Mouse (Mus musculus) neural tube, embryonic 11.5 days (tissue): Measurements from ENCODE around the gene Manba. TPM values are rescaled to one million over a fixed set of nuclear protein-coding genes. Genes with fewer than 3 reads are reported as not detected.

Experiments
- ATAC-seq: fragments of 200-750 bp; cut with Nextera tagmentation; 2 replicates; pipeline ENCODE4 v1.8.0; 2017; ENCODE audit warnings: moderate number of reproducible peaks, mild to moderate bottlenecking, moderate TSS enrichment, moderate library complexity; ENCODE audit not compliant: insufficient read depth, low FRiP score, low TSS enrichment
- DNase-seq: peaks from one replicate; pipeline ENCODE4 v3.0.0-alpha.2; 2015; ENCODE audit warnings: low spot score
- H3K27ac ChIP-seq: fragments of 300-500 bp; sonication (generic); 2 replicates; pipeline ENCODE4 v1.5.1; 2014; ENCODE audit warnings: low read depth, mild to moderate bottlenecking, low read length
- H3K27me3 ChIP-seq: fragments of 300-500 bp; sonication (generic); 2 replicates; pipeline ENCODE4 v1.6.1; 2014; ENCODE audit warnings: mild to moderate bottlenecking, low read length, mixed read lengths; ENCODE audit not compliant: control insufficient read depth, insufficient read depth
- H3K36me3 ChIP-seq: fragments of 300-500 bp; sonication (generic); 2 replicates; pipeline ENCODE4 v1.6.1; 2014; ENCODE audit warnings: mild to moderate bottlenecking, low read length, moderate library complexity, mixed read lengths; ENCODE audit not compliant: control insufficient read depth, insufficient read depth
- H3K4me1 ChIP-seq: fragments of 300-500 bp; sonication (generic); 2 replicates; pipeline ENCODE4 v1.6.1; 2014; ENCODE audit warnings: low read length, mixed read lengths; ENCODE audit not compliant: control insufficient read depth, insufficient read depth
- H3K4me2 ChIP-seq: fragments of 300-500 bp; sonication (generic); 2 replicates; pipeline ENCODE4 v1.6.1; 2014; ENCODE audit warnings: low read depth, mild to moderate bottlenecking, moderate library complexity
- H3K4me3 ChIP-seq: fragments of 300-500 bp; sonication (generic); 2 replicates; pipeline ENCODE4 v1.5.1; 2014; ENCODE audit warnings: low read depth, low read length
- H3K9ac ChIP-seq: fragments of 300-500 bp; sonication (generic); 2 replicates; pipeline ENCODE4 v1.6.1; 2014; ENCODE audit warnings: mild to moderate bottlenecking, low read length
- H3K9me3 ChIP-seq: fragments of 300-500 bp; sonication (generic); 2 replicates; pipeline ENCODE4 v1.6.1; 2016; ENCODE audit warnings: low read length; ENCODE audit not compliant: control insufficient read depth
- WGBS: fragments of 180-500 bp; shearing (Covaris S2); extraction: QIAGEN DNeasy Blood & Tissue Kit; methylation state at CpG from one replicate; pipeline ENCODE4 v1.1.7; 2014; 5-methylcytosine and 5-hydroxymethylcytosine counted together
- polyA plus RNA-seq: library from polyadenylated mRNA; unstranded; fragments of >200 nt; fragmentation: Nextera tagmentation; extraction: Ambion mirVana; gene quantifications from 2 replicates; pipeline ENCODE4 v1.2.1, GENCODE M21; 2014

The Manba gene
- polyA plus RNA-seq, 1 experiment from 2014 or later = 3.1 TPM

DNA sequence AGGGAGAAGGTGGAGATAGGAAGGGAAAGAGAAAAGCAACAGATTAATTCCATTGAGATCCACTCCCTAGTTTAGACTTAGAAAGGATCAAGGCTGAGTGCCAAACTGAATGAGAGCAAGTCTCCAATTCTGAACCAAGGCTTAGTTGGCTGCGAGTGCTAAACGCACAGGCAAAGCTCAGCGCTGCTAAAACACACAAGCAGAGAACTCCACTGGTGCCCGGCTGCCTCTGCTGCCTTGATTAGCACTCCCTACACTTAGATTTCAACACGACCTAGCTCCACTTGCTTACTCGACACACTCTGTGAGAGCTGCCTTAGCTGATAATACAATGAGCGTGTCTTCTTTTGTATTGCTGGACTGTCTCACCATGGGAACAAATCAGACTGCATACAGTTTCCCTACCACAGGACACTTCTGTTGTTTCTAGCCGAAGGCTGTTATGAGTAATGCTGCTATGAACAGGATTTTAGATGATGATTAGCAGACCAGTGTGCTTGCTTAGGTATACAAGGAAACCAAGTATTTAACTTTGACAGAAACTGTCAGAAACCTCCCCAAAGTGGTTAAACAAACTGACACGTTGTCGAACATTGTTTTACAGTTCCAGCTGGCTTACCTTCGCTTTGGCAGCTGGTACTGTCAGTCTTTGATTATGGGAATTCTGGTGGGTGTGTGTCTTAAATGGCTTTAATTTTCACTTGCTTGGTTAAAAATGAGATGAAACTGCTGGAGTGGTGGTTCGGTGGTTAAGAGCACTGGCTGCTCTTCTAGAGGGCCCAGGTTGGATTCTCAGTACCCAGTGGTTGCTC is 71.6 kb downstream of the Manba start:
- no peak for ATAC-seq
- no peaks in the 10 kb centered on the region for H3K4me1 ChIP-seq
- H3K27ac ChIP-seq = no peak overlapping the region
- H3K27me3 ChIP-seq = no peaks in the 10 kb centered on the region
- no peak overlapping the region for H3K9ac ChIP-seq
- H3K9me3 ChIP-seq = no peaks in the 10 kb centered on the region
- H3K36me3 ChIP-seq = no peaks in the 10 kb centered on the region
- H3K4me2 ChIP-seq = no peak overlapping the region
- 88% methylated on average over 12 of the region's 12 CpGs for WGBS
- H3K4me3 ChIP-seq = no peak overlapping the region
- no peak for DNase-seq

- Histone ChIP-seq H3K36me3 (no peaks in the 10 kb centered on the region), H3K4me1 (no peaks in the 10 kb centered on the region), H3K27ac (no peak overlapping the region), H3K9ac (no peak overlapping the region), H3K27me3 (no peaks in the 10 kb centered on the region), H3K4me2 (no peak overlapping the region), H3K4me3 (no peak overlapping the region), H3K9me3 (no peaks in the 10 kb centered on the region)
- DNase-seq (no peak), ATAC-seq (no peak)
- 84% methylated on average over 7 of the region's 7 CpGs for WGBS
These were observed 76.6 kb downstream of the Manba start for GRCm38 (mm10) chr3:135562036-135562435.

DNA sequence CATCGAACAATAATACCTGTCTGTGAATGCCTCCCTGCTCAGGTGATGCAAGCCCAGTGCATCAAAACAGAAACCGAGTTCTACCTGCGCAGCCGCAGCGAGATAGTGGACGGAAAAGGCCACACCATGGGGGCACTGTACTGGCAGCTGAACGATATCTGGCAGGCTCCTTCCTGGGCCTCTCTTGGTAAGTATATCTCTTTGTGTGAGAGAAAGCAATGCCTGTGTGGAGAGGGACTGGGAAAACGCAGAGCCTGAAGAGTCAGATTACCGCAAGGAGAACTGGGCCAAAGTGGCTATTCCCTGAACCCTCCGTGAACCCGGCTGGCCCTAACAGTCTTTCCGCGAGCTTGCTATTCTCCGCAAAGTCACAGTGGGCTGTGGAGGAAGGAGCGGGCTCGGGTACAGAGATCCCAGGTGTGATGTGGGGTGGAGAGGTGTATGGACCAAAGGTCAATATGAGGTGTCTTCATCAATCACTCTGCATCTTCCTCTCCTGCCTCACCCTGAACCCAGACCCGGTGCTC is 77.8 kb downstream of the Manba start:
- Histone ChIP-seq H3K9ac (no peak overlapping the region), H3K4me3 (no peak overlapping the region), H3K27me3 (no peaks in the 10 kb centered on the region), H3K27ac (no peak overlapping the region), H3K36me3 (no peaks in the 10 kb centered on the region), H3K4me2 (no peak overlapping the region), H3K4me1 (no peaks in the 10 kb centered on the region), H3K9me3 (no peaks in the 10 kb centered on the region)
- ATAC-seq (no peak), DNase-seq (no peak)
- 88% methylated on average over 17 of the region's 17 CpGs for WGBS

GRCm38 (mm10) chr3:135564706-135565105 is 79.3 kb downstream of the Manba start:
- Histone ChIP-seq H3K36me3 (no peaks in the 10 kb centered on the region), H3K4me2 (no peak overlapping the region), H3K27me3 (no peaks in the 10 kb centered on the region), H3K4me3 (no peak overlapping the region), H3K9ac (no peak overlapping the region), H3K27ac (no peak overlapping the region), H3K9me3 (no peaks in the 10 kb centered on the region), H3K4me1 (no peaks in the 10 kb centered on the region)
- no peak for ATAC-seq
- DNase-seq = no peak
- WGBS = 83% methylated on average over 9 of the region's 9 CpGs

DNA sequence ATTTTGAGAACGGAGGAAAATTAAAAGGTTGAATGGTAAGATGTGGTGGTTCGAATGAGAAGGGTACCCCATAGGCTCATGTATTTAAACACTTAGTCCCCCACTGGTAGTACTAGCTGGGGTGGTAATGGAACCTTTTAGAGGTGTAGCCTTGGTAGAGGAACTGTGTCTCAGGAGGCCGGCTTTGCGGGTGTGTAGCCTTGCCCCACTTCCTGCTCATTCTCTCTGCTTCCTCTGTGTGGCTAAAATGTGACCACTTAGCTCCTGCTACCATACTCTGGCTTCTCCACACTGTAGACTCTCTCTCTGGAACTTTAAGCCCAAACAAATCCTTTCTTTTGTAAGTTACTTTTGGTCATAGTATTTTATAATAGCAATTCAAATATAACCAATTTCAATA is 79.9 kb downstream of the Manba start:
- no peak overlapping the region for H3K4me2 ChIP-seq
- no peaks in the 10 kb centered on the region for H3K36me3 ChIP-seq
- no peak overlapping the region for H3K4me3 ChIP-seq
- no peaks in the 10 kb centered on the region for H3K27me3 ChIP-seq
- WGBS = 93% methylated on average over 4 of the region's 4 CpGs
- no peak overlapping the region for H3K9ac ChIP-seq
- ATAC-seq (no peak), DNase-seq (no peak)
- no peaks in the 10 kb centered on the region for H3K4me1 ChIP-seq
- H3K9me3 ChIP-seq = no peaks in the 10 kb centered on the region
- no peak overlapping the region for H3K27ac ChIP-seq

GRCm38 (mm10) chr3:135567888-135568287 is 82.5 kb downstream of the Manba start:
- Histone ChIP-seq H3K4me1 (no peaks in the 10 kb centered on the region), H3K9ac (no peak overlapping the region), H3K4me3 (no peak overlapping the region), H3K27me3 (no peaks in the 10 kb centered on the region), H3K9me3 (no peaks in the 10 kb centered on the region), H3K4me2 (no peak overlapping the region), H3K27ac (no peak overlapping the region), H3K36me3 (no peaks in the 10 kb centered on the region)
- WGBS = 88% methylated on average over 6 of the region's 6 CpGs
- DNase-seq = no peak
- ATAC-seq = no peak

DNA sequence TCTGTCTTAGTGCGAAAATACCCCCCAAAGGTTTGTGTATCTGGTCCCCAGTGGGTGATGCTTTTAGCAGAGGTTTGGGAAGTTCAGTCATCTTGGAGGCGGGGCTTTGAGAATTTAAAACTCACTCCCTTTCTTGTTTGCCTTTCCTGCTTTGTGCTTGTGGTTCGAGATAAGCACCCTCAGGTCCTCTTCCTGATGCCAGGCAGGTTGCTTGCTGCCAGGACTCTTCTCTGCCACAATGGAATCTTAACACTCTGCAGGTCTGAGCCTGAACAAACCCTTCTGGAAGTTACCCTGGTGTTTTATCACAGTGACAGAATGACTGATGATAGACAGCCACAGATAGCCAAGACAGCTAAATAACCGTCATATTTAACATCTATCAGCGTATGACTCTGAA is 83.2 kb downstream of the Manba start:
- Histone ChIP-seq H3K9me3 (no peaks in the 10 kb centered on the region), H3K9ac (no peak overlapping the region), H3K36me3 (no peaks in the 10 kb centered on the region), H3K4me3 (no peak overlapping the region), H3K27ac (no peak overlapping the region), H3K4me2 (no peak overlapping the region), H3K4me1 (no peaks in the 10 kb centered on the region), H3K27me3 (no peaks in the 10 kb centered on the region)
- ATAC-seq (no peak), DNase-seq (no peak)
- 78% methylated on average over 5 of the region's 5 CpGs for WGBS

DNA sequence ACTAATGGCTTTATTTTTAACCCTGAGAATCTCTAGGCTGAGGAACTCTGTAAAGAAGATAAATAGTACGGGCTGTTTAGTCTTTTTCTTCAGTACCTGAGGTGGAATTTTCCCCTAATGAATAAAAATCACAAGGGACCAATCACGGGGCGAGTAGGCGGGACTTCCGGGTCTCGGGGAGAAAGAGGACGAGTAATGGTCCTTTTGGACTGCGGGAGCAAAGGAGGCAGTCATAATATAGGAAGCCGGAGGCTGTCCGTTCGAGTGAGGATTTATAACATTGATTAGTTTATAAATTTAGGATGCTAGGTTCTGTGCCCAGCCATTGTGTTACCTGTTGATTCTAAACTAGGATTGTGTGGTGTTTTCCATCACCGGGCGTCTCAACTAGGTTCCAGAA is 86.1 kb downstream of the Manba start:
- H3K4me1 ChIP-seq = no peaks in the 10 kb centered on the region
- no peaks in the 10 kb centered on the region for H3K27me3 ChIP-seq
- no peak for ATAC-seq
- H3K36me3 ChIP-seq = no peaks in the 10 kb centered on the region
- H3K27ac ChIP-seq = no peak overlapping the region
- no peak for DNase-seq
- WGBS = 67% methylated on average over 13 of the region's 13 CpGs
- H3K4me2 ChIP-seq = no peak overlapping the region
- H3K4me3 ChIP-seq = no peak overlapping the region
- no peaks in the 10 kb centered on the region for H3K9me3 ChIP-seq
- no peak overlapping the region for H3K9ac ChIP-seq

GRCm38 (mm10) chr3:135573051-135573450 is 87.6 kb downstream of the Manba start:
- 48% methylated on average over 6 of the region's 6 CpGs for WGBS
- Histone ChIP-seq H3K36me3 (no peaks in the 10 kb centered on the region), H3K9ac (no peak overlapping the region), H3K4me3 (no peak overlapping the region), H3K4me1 (no peaks in the 10 kb centered on the region), H3K4me2 (no peak overlapping the region), H3K27ac (no peak overlapping the region), H3K9me3 (no peaks in the 10 kb centered on the region), H3K27me3 (no peaks in the 10 kb centered on the region)
- ATAC-seq (no peak), DNase-seq (no peak)
